Mouse (Mus musculus) left cerebral cortex, adult 9 months (tissue): ENCODE measurements around the gene Paqr9.

ENCODE experiments used
- DNase-seq, 2 experiments: peaks; one replicate each; pipeline ENCODE4 v3.0.0; 2022; ENCODE audit warnings: low spot score in 2 of 2

Paqr9 gene

DNA sequence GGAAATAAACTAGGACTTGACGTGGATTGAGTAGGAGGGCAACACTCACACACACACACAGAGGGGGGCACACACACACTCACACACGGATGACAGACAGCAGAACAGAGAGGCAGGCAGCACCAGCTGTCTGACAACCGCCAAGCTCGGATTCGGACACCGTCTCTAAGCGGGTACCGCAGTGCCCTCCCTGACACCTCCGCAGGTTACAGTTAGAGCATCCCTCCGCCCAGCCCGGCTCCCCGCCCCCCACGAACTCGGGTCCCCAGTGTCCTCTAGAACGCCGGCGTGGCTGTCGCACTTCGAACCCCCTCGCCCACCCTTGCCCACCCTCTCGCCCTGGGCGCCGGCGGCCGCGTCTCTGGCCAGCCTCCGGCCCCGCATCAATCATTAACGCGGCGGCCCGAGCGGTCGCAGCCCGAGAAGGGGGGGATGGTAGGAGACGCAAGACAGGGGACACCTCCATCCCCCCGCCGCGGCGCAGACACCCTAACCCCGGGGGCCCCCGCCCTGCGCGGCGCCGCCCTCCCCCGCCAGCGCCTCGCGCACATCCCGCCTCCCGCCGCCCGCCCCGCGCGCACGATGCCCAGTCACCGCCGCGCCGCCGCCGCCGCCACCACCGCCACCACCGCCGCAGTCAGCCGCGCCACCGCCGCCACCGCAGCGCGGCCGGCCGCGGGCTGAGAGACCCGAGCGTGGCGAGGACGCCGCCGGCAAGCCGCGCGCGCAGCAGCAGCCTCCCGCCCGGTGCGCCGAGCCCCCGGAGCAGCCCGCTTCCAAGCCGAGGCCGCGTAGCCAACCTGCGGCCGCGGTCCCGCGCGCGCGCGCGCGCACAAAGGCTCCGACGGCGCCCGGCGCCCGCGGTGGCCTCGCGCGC is at the start of gene Paqr9:
TSS of gene Paqr9 (plus strand) at position 599 of the 877 bp plus-strand sequence.
- DNase-seq: no peak

DNA sequence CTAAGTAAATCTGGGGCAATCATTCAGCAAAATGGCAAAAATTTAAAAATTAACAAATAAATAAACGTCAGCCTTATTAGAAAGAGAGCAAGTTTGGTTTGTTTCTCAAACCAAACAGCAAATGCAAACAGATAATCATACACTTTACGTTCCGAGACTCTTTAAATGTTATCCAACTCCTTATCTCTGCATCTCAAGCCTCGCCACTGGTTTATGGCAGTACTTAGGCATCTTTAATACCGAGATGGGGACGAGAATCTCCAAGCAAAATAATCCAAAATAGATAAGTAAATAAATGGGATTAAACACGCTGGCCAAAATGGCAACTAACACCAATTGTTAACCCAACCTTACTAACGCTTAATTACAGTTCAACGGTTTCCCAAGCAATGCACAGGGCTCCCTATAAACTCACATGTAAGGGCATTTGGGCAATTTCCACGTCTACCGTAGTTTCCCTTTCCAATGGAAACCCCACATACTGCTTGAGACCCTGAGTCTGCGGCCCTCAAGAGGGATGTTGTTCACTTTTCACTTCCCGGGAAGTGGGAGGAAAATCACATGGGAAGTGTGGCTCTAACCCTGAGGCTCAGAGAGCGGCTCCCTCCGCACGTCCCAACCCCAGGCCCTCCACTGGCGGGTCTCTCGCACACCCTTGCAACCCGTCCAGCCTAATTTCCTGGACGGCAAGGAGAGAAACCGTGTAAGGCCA is 48.6 kb upstream of the Paqr9 start:
- DNase-seq: no peak

- peak; percentile 94 to 96 for DNase-seq
Observed at GRCm38 (mm10) chr9:95511472-95512330, 47.8 kb upstream of the Paqr9 start, which contains the start of gene U2surp. Gene U2surp (minus strand): TSS chr9:95511996.

- DNase-seq: no peak
Observed at GRCm38 (mm10) chr9:95512331-95513030, 47.0 kb upstream of the Paqr9 start.

- DNase-seq: no peak
Observed at GRCm38 (mm10) chr9:95513776-95514175, 45.7 kb upstream of the Paqr9 start.

- peak in 1 of 2 experiments; percentile 49 for DNase-seq
Observed at GRCm38 (mm10) chr9:95514361-95514760, 45.1 kb upstream of the Paqr9 start.

DNA sequence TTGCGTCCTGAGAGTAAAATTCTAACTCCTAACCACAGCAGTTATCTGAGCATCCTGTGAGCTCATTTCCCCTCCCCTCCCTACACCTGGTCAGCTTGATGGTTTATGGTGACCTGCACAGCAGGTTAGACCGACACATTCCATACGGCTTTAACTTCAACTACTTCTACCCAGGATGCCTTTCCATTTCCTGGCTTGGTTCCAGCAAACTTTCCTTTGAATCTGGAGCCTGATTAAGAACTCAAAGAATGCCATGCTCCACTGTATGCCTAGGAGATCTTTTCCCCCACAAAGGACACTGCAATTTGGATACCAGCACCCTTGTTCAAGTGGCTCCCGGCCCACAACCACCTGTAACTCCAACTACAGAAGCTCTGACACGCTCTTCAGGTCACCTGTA is 38.9 kb upstream of the Paqr9 start:
- no peak for DNase-seq

DNA sequence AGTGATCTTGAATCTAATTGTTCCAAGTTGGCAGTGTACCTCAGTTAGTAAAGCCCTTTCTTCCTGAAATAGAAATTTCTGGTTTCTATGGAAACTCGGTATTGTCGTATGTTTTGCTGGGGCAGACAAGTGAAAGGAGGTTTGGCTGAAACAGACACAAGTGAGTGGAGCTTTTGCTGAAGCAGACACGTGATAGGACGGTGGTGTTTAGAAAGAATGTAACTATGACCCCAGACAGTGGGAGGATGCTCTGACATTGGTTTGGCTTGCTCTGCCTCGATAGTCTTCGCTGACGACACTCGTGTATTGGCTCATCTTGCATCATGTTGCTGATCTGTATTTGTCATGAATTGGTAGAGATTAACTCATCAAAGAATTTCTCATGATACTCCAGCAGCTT is 38.4 kb upstream of the Paqr9 start:
- DNase-seq: no peak

DNA sequence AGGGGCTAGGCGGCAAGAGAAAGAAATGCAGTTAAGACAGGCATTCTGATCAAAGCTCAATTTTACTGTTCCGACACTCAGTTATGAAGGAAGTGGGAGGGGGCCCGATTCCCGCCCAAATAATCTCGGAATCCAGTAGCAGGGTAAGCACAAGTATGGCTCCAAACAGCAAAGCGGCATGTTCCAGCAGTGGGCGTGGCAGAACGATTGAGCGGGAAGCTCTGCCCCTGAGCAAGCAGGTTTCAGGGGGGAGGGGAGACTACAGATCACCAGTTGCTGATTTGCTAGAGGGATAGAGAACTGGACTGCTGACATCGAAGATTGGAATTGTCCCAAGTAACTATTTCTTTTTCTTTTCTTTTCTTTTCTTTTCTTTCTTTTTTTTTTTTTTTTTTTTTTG is 37.9 kb upstream of the Paqr9 start:
- no peak for DNase-seq

GRCm38 (mm10) chr9:95522561-95522960 is 36.9 kb upstream of the Paqr9 start:
- no peak for DNase-seq

DNA sequence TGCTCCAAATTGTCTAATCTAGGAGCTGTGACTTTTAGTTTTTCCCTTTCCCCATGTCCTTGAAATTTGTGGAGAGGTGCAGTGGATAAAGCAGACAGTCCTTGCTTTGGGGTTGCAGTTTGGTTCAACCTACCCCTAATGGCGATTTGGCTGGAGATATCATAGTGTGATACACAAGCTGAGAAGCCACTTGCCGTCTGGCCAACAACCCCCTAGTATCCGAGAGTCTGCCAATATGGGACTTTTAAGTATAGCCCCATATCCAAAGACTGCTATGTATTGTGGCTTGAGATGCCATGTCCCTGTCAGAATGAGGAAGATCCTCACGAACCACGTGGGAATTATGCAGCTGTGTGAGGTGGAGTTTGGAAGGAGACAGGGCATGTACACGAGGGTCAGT is 34.1 kb upstream of the Paqr9 start:
- DNase-seq: no peak

DNA sequence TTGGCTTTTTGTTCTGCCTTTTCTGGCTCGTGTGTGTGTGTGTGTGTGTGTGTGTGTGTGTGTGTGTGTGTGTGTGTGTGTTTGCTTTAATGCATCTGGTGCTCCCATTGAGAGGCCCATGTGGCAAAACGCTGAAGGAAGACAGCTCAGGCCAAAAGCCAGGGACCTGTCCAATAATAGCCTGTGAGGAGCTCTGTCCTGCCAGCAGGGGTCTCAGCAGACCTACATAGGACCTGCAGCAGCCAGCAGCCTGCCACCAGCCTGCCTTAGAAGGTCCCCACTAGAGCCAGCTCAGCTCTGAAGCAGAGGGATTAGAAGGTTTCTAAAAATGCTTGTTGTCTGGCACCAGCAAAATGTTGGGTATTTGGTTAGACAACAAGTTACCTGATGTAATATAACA is 33.5 kb upstream of the Paqr9 start:
- no peak for DNase-seq

GRCm38 (mm10) chr9:95527676-95528075 is 31.8 kb upstream of the Paqr9 start:
- DNase-seq: no peak

GRCm38 (mm10) chr9:95531144-95531543 is 28.3 kb upstream of the Paqr9 start:
- no peak for DNase-seq

DNA sequence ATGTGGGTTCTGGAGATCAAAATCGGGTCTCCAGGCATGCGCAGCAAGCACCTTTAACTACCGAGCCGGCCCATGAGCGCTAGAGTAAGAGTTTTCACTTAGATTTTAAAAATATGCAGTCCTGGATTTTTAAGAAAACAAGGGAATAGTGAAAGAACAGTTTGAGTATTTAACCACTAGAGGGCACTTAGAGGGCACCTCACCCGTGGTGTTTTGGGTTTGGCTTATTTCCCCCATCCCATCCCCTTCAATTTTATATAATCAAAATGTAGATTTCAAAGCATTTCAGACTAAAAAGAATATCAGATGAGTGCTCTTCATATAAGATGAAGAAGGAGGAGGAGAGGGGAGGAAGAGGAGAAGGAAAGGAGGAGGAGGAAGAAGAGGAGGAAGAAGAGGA is 25.6 kb upstream of the Paqr9 start:
- DNase-seq: no peak

DNA sequence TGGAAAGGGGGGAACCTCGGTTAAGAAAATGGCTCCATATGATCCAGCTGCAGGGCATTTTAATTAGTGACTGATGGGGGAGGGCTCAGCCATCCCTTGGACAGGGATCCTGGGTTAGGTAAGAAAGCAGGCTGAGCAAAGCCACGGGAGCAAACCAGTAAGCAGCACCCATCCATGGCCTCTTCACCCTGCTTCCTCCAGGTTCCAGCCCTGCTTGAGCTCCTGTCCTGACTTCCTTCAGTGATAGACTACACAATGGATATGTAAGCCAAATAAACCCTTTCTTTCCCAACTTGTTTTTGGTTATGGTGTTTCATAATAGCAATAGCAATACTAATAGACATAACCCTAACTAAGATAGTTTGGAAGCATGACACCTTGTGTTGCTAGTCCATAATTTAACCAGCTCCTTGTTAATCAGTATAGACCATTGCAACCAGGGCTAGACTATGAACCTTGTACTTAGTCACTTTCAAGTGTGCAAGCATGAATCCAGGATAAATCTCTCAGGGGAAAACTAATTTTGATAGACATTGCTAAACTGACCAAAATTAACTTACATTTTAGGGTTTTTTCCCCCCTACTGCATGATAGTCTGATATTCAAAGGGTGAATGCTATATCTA is 20.2 kb upstream of the Paqr9 start:
- DNase-seq: no peak

GRCm38 (mm10) chr9:95540487-95540886 is 19.0 kb upstream of the Paqr9 start:
- no peak for DNase-seq

- no peak for DNase-seq
Observed at GRCm38 (mm10) chr9:95541208-95541607, 18.2 kb upstream of the Paqr9 start.

- DNase-seq: no peak
Observed at GRCm38 (mm10) chr9:95541650-95542432, 17.6 kb upstream of the Paqr9 start.

DNA sequence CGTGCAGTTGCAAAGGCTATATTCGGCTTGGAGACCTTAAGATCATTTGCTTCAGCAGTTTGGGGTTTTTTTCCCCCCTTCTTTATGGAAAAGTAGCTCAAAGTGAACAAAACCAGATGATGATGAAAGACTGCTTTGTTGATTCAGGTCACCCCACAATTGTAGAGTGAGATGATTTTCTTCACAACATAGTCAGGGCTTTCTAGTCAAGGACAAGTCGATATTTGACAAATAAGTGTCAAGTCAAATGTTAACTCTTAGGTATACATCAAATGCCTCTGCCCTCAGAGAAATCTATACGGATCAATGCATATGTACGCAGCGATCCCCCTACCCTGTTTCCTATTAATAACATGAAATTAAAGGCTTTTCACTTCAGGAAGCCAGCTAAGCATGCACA is 17.0 kb upstream of the Paqr9 start:
- DNase-seq: no peak
